Mouse (Mus musculus) embryonic fibroblast, embryonic 13.5 days (primary cell): ENCODE measurements around the gene Ube2q1.

Experiments used
- CTCF ChIP-seq: IDR thresholded peaks from 2 replicates; pipeline ENCODE4 v1.5.1; 2011; ENCODE audit warnings: mild to moderate bottlenecking, control low read depth, low read length, moderate library complexity, borderline replicate concordance; ENCODE audit not compliant: insufficient read depth
- POLR2A ChIP-seq: IDR thresholded peaks from 2 replicates; pipeline ENCODE4 v1.6.1; 2011; ENCODE audit warnings: low read depth, mild to moderate bottlenecking, control low read depth, low read length, moderate library complexity

DNA sequence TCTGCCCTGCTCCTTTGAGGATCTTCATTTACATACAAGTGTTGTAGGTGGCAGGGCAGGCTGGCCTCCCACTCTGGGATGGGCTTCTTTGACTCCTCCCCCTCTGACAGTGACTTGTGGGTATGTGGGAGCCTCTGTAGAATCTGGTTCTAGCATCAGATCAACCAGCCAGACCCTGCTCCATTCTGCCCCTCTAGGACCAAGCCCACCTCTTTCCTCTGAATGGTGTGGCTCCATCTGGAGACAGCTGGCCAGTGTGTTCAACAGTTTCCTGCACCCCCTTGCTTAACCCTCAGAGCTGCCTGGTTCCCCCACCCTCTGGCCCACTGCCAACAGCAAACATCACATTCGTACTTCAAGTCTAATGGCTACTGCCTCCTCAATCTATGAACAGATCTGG lies 21.1 kb upstream of the Ube2q1 start:
- TF ChIP-seq CTCF (no peak), POLR2A (no peak)
